Mouse (Mus musculus) layer of hippocampus, postnatal 14 days (tissue): ENCODE results near the gene Cenpj. TPM values are rescaled to one million over a fixed set of nuclear protein-coding genes. Genes with fewer than 3 reads are reported as not detected.
A peak's percentile ranks its signal among the peaks of the same experiment; 100 is the strongest.

Experiments used
- DNase-seq, 2 experiments: peaks; one replicate each; pipeline ENCODE4 v3.0.0; 2021 to 2022; ENCODE audit warnings: low spot score in 2 of 2, mixed read lengths in 1 of 2
- long read RNA-seq, 2 experiments: library from polyadenylated mRNA; stranded (forward); transcript quantifications; one replicate each; pipeline ENCODE4 v2.0.0; 2021
- total RNA-seq, 2 experiments: library from RNA; stranded (reverse); gene quantifications; 2 replicates each; pipeline ENCODE4 v1.2.3; 2021

Cenpj gene
- 1 to 10 TPM; 3.1 to 3.7 TPM for total RNA-seq
- long read RNA-seq, experiment 1, partial matches to known transcripts, result 0 of 2 reads
- long read RNA-seq, experiment 1, other reads (novel, unspliced or antisense), result 2 of 2 reads
- long read RNA-seq, experiment 2, result 0 reads

DNA sequence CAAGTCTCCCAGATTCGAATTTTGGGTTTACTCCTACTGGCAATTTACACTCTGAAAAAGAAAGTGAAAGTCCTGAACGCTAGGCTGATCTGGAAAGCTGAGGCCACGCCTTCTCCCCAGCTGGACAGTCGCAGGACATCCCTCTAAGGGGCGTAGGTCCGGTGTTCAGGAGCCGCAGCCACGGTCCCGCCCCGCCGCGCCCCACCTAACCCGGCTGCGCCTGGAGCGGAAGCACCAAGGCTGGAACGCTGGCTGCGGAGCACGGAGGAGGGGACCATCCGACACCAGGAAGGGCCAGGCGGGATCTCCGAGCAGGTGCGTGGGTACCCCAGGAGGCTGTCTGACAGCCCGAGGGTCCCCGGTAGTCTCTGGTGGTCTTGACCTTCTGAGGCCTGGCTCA, at the start of gene Cenpj, which contains the start of gene Parp4:
Gene Cenpj, minus strand, starts transcription at position 10 of the 400 bp plus-strand sequence.
Gene Parp4, plus strand, starts transcription at position 204 of the 400 bp plus-strand sequence.
- DNase-seq, result peak; percentile 13 to 31

DNA sequence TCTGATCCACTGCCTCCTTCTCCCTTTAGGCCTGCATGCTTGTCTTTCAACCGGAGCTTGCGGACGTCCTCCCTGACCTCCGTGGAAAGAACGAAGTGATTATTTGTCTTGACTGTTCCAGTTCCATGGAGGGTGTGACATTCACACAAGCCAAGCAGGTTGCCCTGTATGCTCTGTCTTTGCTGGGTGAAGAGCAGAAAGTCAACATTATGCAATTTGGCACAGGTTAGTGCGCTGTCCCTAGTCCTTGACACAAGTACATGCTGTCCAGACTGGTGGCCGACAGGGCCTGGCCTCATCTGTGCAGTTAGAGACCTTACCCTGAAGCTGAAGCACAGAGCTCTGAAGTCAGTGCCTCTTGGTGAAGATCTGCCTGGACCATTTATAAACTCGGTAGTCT, 45.2 kb upstream of the Cenpj start:
- DNase-seq, result no peak

DNA sequence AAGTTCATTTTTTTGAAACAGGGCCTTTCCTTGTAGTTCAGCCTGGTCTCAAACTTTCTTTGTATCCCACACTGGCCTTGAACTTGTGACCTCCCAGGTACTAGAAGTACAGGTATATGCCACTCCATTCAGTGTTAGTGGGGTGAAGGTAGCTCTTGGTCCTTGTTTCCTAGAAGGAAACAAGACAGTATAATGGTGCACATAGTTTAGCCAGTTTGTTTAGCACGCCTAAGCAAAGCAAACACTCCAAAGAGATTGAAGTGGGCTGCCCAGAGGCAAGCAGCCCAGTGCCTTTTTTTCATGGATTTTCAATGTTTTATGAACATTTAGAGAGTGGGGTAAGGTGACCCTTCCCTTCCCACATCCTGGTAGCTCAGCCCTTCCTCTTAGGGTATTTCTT, 42.2 kb upstream of the Cenpj start:
- DNase-seq, result no peak

DNA sequence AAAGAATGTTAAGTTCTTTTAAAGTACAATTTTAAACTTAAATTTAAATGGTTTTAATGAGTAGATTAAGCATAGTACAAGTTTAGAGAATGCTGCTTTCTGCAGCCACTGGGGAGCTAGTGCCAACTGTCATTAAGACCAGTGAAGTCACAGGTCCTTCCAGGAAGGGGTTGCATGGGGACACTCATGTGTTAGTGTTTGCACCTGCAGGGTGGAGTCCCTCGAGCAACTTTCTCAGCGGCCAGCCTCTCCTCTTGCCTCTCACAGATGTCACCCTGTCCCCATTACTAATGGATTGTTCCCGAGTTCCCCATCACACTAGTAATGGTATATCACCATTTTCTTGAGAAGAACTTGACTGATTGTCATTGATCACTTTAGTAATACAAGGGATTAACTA, 38.0 kb upstream of the Cenpj start:
- no peak for DNase-seq

DNA sequence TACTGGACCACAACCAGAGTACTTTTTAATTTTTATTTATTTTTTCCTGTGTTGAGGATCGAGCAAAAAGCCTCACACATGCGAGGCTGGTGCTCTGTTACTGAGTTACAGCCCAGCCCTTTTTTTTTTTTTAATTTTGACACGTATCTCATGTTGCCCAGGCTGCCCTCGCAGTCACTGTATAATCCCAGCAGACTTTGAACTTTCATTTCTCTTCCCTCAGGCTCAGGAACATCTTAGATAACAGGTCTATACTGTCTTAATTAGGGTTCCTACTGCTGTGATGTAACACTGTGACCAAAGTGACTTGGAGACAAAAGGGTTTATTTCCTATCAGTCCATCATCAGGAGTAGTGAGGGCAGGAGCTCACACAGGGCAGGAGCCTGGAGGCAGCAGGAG, 29.9 kb upstream of the Cenpj start:
- no peak for DNase-seq

DNA sequence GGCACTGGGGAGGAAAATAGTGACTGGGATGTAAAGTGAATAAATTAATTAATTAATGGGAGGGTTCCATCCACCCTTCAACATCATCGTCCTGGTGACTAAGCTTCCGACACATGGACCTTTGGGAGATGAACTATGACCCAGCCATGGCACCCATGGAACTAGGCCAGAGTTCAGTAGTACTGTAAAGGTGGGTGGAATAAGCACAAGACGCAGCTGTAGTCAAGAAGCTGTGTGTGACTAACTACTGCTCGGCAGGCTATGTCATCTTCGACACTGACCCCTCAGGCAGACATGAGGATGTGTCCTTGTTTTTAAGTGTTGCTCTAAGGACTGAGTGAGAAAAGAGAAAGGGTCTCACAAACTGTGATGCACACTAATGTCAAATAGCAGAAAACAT, 29.2 kb upstream of the Cenpj start:
- no peak for DNase-seq

DNA sequence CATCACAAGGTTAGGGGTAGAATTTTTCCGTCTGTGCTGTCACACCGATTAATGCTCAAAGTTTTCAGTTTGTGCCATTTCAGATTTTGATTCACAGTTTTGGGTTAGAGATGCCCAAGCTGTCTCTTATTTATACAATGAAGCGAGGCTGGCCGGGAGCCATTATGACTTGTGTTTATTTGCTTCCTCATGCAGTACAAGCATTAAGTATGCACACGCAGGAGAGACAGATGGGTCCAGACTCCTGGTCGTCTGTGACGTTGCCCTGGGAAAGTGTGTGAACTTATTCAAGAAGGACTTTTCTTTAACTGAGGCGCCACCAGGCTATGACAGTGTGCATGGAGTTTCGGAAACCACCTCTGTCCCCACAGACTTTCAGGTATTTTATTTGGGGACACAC, 26.8 kb upstream of the Cenpj start:
- peak; percentile 2 to 16 for DNase-seq

DNA sequence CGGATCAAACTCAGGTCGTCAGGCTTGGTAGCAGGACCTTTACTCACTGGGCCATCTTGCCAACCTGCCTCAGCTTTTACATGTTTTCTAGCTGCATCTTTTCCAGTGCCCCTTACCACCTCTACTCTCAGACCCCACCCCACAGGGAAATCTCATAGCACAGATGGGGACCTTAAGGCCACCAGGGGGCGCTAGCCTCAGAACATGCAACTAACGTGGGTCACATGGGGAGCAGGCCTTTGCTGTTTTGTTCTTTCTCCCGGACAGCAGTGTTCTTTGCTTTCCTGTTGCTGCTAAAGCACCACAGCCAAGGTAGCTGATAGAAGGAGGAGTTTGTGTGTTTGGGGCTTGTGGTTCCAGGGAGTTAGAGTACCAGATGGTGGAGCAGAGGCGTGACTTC, 23.5 kb upstream of the Cenpj start:
- DNase-seq, result no peak

DNA sequence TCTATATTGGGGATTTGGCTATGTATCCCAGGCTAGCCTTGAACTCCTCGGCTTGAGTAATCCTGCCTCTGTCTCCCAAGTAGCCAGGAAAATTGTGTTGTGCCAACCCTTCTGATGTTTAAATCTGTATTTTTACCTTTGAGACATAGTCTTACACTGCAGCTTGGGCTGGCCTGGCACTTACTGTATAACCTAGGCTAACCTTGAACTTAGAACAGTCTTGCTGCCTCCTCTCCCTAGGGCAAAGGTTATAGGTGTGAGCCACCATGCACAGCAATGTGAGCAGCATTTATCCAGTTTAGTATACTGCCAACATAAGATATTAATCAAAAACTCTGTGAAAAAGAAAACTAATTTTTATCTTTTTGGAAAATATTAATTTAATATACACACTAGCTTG, 19.6 kb upstream of the Cenpj start:
- DNase-seq, result no peak

DNA sequence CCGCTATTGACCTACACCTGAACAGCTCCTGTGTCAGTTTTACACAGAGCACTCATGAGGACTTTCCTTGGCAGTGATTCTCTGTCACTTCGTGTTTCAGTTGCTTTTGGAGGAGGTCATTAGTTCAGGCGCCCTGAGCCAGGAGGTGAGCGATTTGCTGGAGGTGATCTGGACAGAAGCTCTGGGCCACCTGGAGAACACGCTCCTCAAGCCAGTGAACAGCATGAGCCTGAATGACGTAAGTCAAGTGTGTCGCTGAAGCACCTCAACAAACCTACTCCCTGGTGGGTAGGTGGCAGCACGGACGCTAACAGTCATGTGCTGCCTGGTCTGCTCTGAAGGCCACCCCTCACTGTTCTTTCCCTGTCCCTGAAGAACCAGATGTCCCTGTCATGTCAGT, 17.0 kb upstream of the Cenpj start:
- no peak for DNase-seq

DNA sequence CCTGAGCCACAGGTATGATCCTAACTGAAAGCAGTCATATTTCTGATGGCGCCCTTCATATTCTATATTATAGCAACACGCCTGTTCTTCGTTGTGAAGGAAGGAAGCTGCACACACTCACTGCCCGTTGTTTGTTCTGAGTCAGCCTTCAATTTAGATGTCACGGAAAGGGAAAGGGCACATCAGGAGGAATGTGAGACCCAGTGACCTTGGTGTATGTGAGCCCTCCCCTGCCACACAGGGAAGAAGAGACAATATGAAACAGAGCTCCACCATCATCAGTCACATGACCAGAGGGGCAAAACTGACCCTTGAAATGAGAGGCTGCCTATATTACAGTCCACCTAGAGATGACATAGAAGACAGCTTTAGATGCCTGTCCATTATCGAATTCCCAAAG, 7.1 kb upstream of the Cenpj start:
- no peak for DNase-seq

DNA sequence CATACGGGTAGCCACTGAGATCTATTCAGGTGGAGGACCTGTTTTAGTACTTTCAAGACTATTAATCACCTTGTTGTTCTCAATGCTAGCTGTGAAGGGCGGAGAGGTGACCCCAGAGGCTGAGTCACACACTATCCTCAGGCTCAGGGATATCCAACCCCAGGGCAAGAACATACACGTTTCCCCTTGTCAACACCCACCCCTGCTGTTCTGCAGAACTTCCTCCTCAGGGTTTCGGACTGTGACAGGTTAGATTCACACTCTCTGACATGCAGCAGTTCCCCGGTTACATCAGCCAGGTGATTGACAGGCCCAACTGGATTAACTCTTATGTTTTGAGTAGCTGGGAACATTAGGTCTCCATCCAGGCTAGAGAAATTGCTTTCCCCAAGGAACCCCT, 5.9 kb upstream of the Cenpj start:
- DNase-seq, result no peak

DNA sequence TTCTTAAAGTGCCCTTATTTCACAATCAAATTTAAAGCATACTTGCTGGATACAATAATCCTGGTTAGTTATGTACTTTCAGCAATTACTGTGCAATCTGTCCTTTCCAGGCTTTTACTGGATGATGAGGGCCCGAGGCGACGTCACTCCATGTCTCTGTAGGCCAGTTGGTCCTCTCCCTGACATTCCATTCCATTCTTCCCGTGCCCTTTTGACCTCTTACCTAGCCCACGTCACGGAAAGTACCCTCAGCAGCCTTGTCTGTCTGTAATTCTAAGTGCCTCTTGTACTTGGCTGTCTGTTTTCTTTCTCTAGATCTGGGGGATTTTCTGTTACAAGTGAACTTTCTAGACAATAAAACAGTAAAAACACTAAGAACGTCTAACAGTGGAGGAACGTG, 3.8 kb upstream of the Cenpj start:
- no peak for DNase-seq

DNA sequence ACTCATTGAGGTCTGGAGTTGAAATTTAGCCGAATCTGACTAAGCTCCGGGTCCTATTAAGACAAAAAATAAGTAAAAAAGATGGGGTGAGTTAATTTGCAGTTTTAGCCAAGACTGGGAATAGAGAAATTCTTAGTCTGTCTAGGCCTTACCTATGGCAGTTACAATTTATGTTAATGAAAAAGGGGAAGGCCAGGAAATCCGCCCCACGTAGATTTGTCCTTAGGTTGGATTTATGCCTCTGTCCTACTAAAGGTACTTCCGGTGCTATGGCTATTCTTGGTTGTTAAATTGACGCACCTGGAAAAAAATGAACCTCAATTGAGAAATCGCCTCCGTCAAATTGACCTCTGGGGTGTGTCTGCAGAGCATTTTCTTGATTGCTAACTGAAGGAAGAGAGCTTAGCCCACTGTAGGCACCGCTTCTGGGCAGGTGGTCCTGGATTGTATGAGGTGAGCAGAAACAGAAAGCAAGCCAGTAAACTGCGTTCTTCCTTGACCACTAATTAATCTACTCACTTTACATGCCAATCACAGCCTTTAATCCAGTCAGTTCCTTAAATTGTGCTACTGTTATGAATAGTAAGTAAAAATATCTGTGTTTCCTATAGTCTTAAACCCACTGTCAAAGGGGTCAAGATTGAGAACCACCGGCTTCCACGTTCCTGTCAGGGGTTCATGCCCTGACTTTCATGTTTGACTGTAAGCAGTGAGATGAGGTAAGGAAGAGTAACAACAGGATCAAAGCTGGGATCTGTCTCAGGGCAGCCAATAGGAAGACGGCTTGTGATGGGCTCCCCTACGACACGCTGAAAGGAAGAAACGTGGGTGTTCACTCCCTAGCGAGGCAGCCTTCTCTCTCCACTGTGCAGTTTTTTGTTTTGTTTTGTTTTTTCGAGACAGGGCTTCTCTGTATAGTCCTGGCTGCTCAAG, 1.0 kb upstream of the Cenpj start:
- DNase-seq, result no peak

DNA sequence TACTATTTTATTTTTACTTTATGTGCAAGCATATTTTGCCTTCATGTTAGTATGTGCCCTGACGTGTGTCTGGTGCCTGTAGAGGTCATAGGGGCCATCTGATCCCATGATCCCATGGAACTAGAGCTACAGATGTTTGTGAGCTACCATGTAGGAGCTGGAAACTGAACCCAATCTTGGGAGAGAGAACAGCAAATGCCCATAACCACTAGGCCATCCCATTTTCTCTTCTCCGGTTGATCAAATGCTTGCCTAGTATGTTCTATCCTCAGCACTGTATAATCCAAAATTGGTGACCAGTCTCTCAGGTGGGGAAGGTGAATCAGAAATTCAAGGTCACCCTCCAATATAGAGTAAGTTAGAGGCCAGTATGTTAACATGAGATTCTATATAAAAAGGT, 2.7 kb downstream of the Cenpj start:
- DNase-seq, result no peak

DNA sequence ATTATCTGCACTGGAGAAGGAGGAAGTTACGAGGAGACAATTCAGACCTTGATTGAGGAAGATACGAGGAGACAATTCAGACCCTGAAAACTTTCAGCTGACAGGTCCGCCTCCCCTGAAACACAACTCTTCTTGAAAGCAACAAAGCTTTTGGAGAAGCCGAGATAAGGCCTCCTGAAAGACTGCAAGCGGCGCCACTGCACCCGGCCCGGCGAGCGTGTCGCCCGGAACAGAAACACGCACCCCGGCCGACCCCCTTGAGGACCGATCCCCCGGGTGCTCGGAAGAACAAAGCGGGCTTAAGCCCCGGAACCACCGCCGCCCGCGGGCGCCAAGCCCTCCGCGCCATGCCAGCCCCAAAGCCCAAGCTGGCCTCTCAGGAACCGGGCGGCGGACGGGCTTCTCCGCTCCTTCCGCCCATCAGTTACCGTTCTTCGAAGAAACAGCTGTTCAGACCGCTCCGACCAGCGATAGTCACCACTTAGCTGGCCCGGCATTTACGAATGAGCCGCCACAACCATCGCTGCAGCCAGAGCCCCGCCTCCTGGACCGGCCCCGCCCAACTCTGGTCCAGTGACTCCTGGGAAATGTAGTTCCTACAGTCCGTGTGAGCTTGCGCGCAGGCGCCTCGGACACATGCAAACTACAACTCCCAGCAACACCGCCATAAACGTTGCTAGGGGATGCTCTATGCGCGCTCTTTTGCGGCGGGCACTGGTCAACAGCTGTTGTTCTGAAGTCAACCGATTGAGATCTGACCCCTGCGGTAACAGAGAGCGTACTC, 3.7 kb downstream of the Cenpj start:
- peak; percentile 88 to 97 for DNase-seq

DNA sequence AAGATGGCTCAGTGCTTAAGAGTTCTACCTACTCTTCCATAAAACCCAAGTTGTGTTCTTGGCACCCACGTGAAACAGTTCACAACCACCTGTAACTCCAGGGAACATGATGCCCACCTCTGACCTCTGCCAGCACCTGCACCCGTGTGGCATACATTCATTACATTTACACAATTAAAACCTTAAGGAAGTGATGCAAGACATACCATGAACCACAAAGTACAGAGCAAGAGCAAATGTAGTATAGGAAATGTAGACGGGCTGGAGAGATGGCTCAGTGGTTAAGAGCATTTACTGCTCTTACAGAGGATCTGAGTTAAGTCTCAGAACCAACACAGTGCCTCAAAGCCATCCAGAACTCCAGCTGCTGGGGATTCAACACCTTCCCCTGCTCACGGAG, 6.2 kb downstream of the Cenpj start:
- no peak for DNase-seq

DNA sequence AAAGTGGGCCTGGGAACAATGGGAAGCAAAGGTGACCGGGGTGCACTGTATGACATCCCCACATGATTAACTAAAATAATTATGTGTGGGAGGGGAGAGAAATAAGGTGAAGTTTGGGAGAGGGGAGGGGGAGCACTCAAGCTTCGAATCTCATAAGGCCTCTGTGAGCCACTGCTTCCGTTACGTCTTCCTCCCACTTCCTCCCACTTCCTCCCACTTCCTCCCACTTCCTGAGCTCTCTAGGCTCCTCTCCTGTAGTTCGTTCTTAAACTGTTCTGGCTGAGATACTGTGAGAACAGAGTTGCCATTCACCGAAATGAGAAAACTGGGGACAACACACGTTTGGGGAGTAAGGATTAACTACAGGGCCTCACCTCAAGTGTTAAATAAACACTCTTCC, 7.7 kb downstream of the Cenpj start:
- DNase-seq, result no peak

DNA sequence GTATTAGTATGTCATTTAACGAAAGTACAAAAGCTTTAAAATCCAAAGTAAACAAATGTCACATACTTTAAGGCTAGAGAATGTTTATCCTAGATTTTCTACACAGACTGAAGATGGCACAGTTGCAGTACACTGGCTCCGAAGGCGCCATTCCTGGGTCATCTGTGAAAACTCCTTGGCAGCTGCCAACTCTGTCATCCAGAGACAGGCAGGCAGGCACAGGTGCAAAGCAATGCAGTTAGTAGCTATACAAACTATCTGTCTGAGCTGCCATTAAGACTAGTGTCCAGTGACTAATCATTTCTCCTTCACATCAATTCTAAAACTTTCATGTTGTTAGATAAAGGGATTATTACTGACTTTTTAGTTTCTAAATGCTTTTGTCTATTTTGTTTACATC, 16.1 kb downstream of the Cenpj start:
- no peak for DNase-seq

DNA sequence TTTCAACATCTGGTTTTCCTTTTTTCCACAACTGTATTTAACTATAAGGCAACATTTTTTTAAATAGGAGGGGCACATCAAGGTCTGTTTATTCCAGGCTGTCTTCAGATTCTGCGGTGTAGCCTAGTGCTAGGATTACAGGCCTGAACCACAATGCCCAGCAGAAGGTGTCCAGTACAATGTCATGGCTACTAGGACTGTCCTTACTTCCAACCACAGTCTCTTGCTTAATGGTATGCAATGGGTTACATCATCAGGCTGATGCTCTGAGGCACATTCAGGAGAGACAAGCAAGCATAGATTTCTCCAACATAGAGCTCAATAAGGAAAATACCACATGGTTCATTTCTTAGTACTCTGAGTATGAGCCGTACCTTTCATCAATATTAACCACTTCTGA, 20.5 kb downstream of the Cenpj start:
- DNase-seq, result no peak

DNA sequence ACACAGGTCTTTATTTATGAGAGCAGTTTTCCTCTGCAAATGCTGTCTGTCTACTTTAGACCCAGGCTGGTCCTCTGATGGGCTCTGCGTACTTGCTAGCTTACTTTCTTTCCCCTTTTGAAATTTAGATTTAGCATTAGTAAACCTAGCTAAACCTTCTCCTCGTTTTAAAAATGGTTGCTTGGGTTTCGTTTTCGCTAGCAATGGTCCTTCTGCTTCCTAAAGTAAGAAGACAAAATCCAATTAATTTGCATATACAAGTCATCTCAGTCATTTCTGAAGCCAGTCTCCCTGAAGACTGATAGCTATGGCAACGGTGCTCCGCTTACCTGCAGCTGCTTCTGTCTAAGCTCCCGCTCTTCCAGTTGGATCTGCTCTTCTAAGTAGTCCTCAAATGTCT, 21.9 kb downstream of the Cenpj start:
- no peak for DNase-seq

DNA sequence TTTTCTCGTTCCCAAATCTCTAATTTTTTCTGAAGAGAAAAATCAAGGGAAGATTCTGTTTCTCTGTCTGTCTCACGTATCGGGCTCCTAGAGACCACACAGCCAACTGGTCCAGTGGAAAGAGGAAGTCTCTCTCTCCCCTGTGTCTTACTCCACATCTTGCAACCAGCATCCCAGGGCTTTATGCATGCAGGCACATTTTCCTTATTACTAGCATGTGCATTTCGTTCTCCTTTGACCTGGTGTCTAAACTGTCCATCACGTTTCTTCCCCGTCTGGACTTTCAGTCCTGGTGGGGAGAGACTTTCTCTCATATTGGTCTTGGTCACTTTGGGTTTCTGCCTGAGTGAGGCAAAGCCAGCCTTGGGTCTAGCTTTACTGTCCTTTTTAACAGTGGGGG, 22.3 kb downstream of the Cenpj start:
- no peak for DNase-seq
